25 mouse cellular contexts compared by ENCODE assay signal in the genomic region with DNA sequence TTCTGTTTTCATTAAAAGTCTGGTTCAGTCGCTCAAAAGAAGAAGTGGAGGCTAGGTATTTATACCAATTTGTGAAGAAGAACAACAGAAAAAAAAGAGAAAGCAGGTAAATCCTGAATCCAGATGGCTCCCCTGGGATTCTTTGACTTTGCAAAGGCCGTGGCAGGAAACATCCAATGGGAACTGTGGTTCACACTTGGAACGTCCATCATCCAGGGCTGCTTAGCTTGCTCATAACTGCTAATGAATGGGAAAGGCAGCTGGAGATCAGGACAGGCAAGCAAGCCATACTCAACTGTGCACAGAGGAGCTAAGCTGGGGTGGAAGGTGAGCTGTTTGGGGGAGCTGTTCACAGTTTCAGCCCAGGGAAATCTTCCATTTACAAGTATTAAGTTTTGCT.
DNase-seq lines count a peak whose midpoint lies in the region; ATAC-seq and TF ChIP-seq lines count a peak whose summit lies in the region.
"Had no signal": no experiment of that assay in that cellular context is flagged by ENCODE, and none has a peak within 500 bp of the region (broad histone marks: within the 10 kb centered on the region; RNA-seq: fewer than 3 reads in every experiment).

No protein-coding gene starts in this region.

- no peak for ATAC-seq in liver, embryonic 12.5 days
- ATAC-seq in liver, postnatal 0 days = no peak
- no peak for ATAC-seq in liver, embryonic 15.5 days (ENCODE audit: insufficient read depth)
- ATAC-seq: forebrain, embryonic 15.5 days; hindbrain, postnatal 0 days; midbrain, embryonic 16.5 days had no signal

- DNase-seq in heart, adult 11 months = peak; percentile 93
- DNase-seq in heart, embryonic 10.5 days (ENCODE audit: low spot score) = no peak
- DNase-seq in liver, postnatal 0 days = no peak
- DNase-seq in urinary bladder, postnatal 4 days (ENCODE audit: low spot score in 2 of 2) = no peak
- DNase-seq: adrenal gland, adult 2 months; adrenal gland, postnatal 36 days; cerebellum, adult 18-20 months; cerebellum, postnatal 10 days; heart, postnatal 36 days; kidney, adult 2 months; lung, adult 2 months; lung, postnatal 10 days; right cerebral cortex, postnatal 25 days had no signal

- no peak for TF ChIP-seq EP300 in liver, postnatal 0 days (IDR thresholded peaks at IDR 0.05; ENCODE audit: low read depth)

- no peaks in the 10 kb centered on the region for H3K36me3 ChIP-seq in heart, embryonic 10.5 days
- H3K36me3 ChIP-seq in liver, embryonic 12.5 days = no peaks in the 10 kb centered on the region
- H3K36me3 ChIP-seq in liver, postnatal 0 days (replicated peaks; ENCODE audit: insufficient read depth, low read length) = no peaks in the 10 kb centered on the region
- no peaks in the 10 kb centered on the region for H3K36me3 ChIP-seq in liver, embryonic 15.5 days (replicated peaks)
- no peaks in the 10 kb centered on the region for H3K36me3 ChIP-seq in small intestine, adult 2 months (ENCODE audit: control insufficient read depth, insufficient read depth, low read length)
- H3K36me3 ChIP-seq: forebrain, embryonic 10.5 days; forebrain, embryonic 15.5 days; hindbrain, embryonic 12.5 days; intestine, embryonic 15.5 days; limb, embryonic 12.5 days; midbrain, embryonic 10.5 days had no signal

- H3K4me1 ChIP-seq in heart, embryonic 10.5 days = peaks cover 41% of the 10 kb centered on the region
- peaks cover 88% of the 10 kb centered on the region for H3K4me1 ChIP-seq in liver, embryonic 12.5 days
- H3K4me1 ChIP-seq in liver, postnatal 0 days (ENCODE audit: insufficient read depth) = peaks cover 76% of the 10 kb centered on the region
- H3K4me1 ChIP-seq in liver, embryonic 15.5 days (replicated peaks) = peaks cover 92% of the 10 kb centered on the region
- peaks cover 28% of the 10 kb centered on the region; the same call in 1 of the 2 replicates for H3K4me1 ChIP-seq in small intestine, adult 2 months (ENCODE audit: control insufficient read depth, insufficient read depth, insufficient read length, low read length)
- H3K4me1 ChIP-seq: forebrain, embryonic 15.5 days; hindbrain, embryonic 12.5 days had no signal

- TF ChIP-seq CTCF in liver, postnatal 0 days (IDR thresholded peaks at IDR 0.05; ENCODE audit: low read depth) = no peak
- TF ChIP-seq CTCF in small intestine, adult 2 months (IDR thresholded peaks at IDR 0.05; ENCODE audit: extremely low read depth, insufficient read length, insufficient replicate concordance, low read depth, low read length) = no peak

- H3K27me3 ChIP-seq in heart, embryonic 10.5 days (ENCODE audit: insufficient read depth, poor library complexity, severe bottlenecking) = no peaks in the 10 kb centered on the region
- no peaks in the 10 kb centered on the region for H3K27me3 ChIP-seq in liver, embryonic 12.5 days (replicated peaks)
- no peaks in the 10 kb centered on the region for H3K27me3 ChIP-seq in liver, postnatal 0 days (ENCODE audit: insufficient read depth, low read length)
- H3K27me3 ChIP-seq in liver, embryonic 15.5 days = no peaks in the 10 kb centered on the region
- no peaks in the 10 kb centered on the region for H3K27me3 ChIP-seq in small intestine, adult 2 months (ENCODE audit: control insufficient read depth, insufficient read depth, low read length)
- H3K27me3 ChIP-seq: forebrain, embryonic 15.5 days; hindbrain, embryonic 12.5 days; intestine, embryonic 15.5 days; limb, embryonic 12.5 days had no signal

- no peak for TF ChIP-seq POLR2A in small intestine, adult 2 months (IDR thresholded peaks at IDR 0.05; ENCODE audit: low read depth, low read length)

- WGBS in heart, embryonic 10.5 days = 79% methylated on average over 3 of the region's 3 CpGs
- 68% methylated on average over 3 of the region's 3 CpGs for WGBS in liver, embryonic 12.5 days (ENCODE audit: insufficient replicate concordance)
- 76% methylated on average over 3 of the region's 3 CpGs for WGBS in liver, postnatal 0 days (ENCODE audit: insufficient replicate concordance)
- 69% methylated on average over 3 of the region's 3 CpGs for WGBS in liver, embryonic 15.5 days (ENCODE audit: insufficient replicate concordance)
- WGBS in small intestine, adult 2 months = 86% methylated on average over 3 of the region's 3 CpGs

- H3K9me3 ChIP-seq in heart, embryonic 10.5 days = no peaks in the 10 kb centered on the region
- H3K9me3 ChIP-seq in liver, embryonic 12.5 days (replicated peaks) = no peaks in the 10 kb centered on the region
- H3K9me3 ChIP-seq in liver, postnatal 0 days (ENCODE audit: low read length) = no peaks in the 10 kb centered on the region
- no peaks in the 10 kb centered on the region for H3K9me3 ChIP-seq in liver, embryonic 15.5 days (replicated peaks)
- H3K9me3 ChIP-seq: forebrain, embryonic 10.5 days; forebrain, embryonic 15.5 days; hindbrain, embryonic 12.5 days; intestine, embryonic 15.5 days; limb, embryonic 12.5 days; midbrain, embryonic 10.5 days had no signal

- H3K4me3 ChIP-seq in heart, embryonic 10.5 days = no peak overlapping the region
- H3K4me3 ChIP-seq in liver, embryonic 12.5 days = no peak overlapping the region
- H3K4me3 ChIP-seq in liver, postnatal 0 days (ENCODE audit: low read depth, low read length) = no peak overlapping the region
- no peak overlapping the region for H3K4me3 ChIP-seq in liver, embryonic 15.5 days (replicated peaks)
- no peak overlapping the region for H3K4me3 ChIP-seq in small intestine, adult 2 months (ENCODE audit: low read depth, low read length)
- H3K4me3 ChIP-seq: forebrain, embryonic 10.5 days; forebrain, embryonic 15.5 days; hindbrain, embryonic 12.5 days; intestine, embryonic 15.5 days; limb, embryonic 12.5 days; midbrain, embryonic 10.5 days had no signal

- no peak overlapping the region for H3K27ac ChIP-seq in heart, embryonic 10.5 days
- 0 out of 2 replicates have a peak overlapping the region, but pooled peaks have one; percentile 11 for H3K27ac ChIP-seq in liver, embryonic 12.5 days
- H3K27ac ChIP-seq in liver, postnatal 0 days (ENCODE audit: low read depth) = no peak overlapping the region
- peak overlapping the region; percentile 99 for H3K27ac ChIP-seq in liver, embryonic 15.5 days (replicated peaks)
- H3K27ac ChIP-seq in small intestine, adult 2 months (ENCODE audit: insufficient read depth, low read depth, low read length) = 0 out of 2 replicates have a peak overlapping the region, but pooled peaks have one; percentile 23
- H3K27ac ChIP-seq: forebrain, embryonic 10.5 days; forebrain, embryonic 15.5 days; hindbrain, embryonic 12.5 days; hindbrain, postnatal 0 days; intestine, embryonic 15.5 days; limb, embryonic 12.5 days; macrophage; midbrain, embryonic 10.5 days had no signal

- H3K4me2 ChIP-seq in liver, embryonic 12.5 days = no peak overlapping the region
- H3K4me2 ChIP-seq in liver, postnatal 0 days (ENCODE audit: low read depth, low read length) = no peak overlapping the region
- no peak overlapping the region for H3K4me2 ChIP-seq in liver, embryonic 15.5 days
- H3K4me2 ChIP-seq: forebrain, embryonic 15.5 days; hindbrain, embryonic 12.5 days; intestine, embryonic 15.5 days; limb, embryonic 12.5 days had no signal

- no peak overlapping the region for H3K9ac ChIP-seq in liver, embryonic 12.5 days
- no peak overlapping the region for H3K9ac ChIP-seq in liver, postnatal 0 days (replicated peaks)
- no peak overlapping the region for H3K9ac ChIP-seq in liver, embryonic 15.5 days
- H3K9ac ChIP-seq: forebrain, embryonic 15.5 days; hindbrain, embryonic 12.5 days; intestine, embryonic 15.5 days; limb, embryonic 12.5 days had no signal

Comparison
In these comparisons a context has a peak if more than half of its experiments do, and no peak if none do; other contexts are left out.
1. H3K27ac ChIP-seq: peak in liver, embryonic 12.5 days (single experiment), liver, embryonic 15.5 days (single experiment) and small intestine, adult 2 months (single experiment); none in heart, embryonic 10.5 days (single experiment) and liver, postnatal 0 days (single experiment).